8 mouse cellular contexts compared by ENCODE assay signal in genomic region chr4:131872672-131873292, GRCm38 (mm10). TPM values are rescaled to one million over a fixed set of nuclear protein-coding genes. Genes with fewer than 3 reads are reported as not detected.
A peak's percentile ranks its signal among the peaks of the same experiment; 100 is the strongest.
DNase-seq lines count a peak whose midpoint lies in the region; ATAC-seq and TF ChIP-seq lines count a peak whose summit lies in the region.

No protein-coding gene starts in this region.

- ATAC-seq in hindbrain, postnatal 0 days = peak; percentile 11
- peak; percentile 62 for ATAC-seq in midbrain, embryonic 16.5 days

- peak overlapping the region; percentile 47; the same call in 1 of the 2 replicates for H3K27ac ChIP-seq in spleen, adult 2 months (ENCODE audit: insufficient read depth, low read length)
- H3K27ac ChIP-seq in hindbrain, postnatal 0 days = peak overlapping the region; percentile 79
- H3K27ac ChIP-seq in midbrain, embryonic 16.5 days (ENCODE audit: low read length) = peak overlapping the region; percentile 78

- 3% methylated on average over 11 of the region's 11 CpGs for WGBS in spleen, adult 2 months
- WGBS in hindbrain, postnatal 0 days = 11% methylated on average over 11 of the region's 11 CpGs
- 10% methylated on average over 11 of the region's 11 CpGs for WGBS in midbrain, embryonic 16.5 days

- H3K27me3 ChIP-seq in spleen, adult 2 months (ENCODE audit: control insufficient read depth, insufficient read depth, low read length) = no peaks in the 10 kb centered on the region
- H3K27me3 ChIP-seq in hindbrain, postnatal 0 days (ENCODE audit: insufficient read depth, low read length) = no peaks in the 10 kb centered on the region
- H3K27me3 ChIP-seq in midbrain, embryonic 16.5 days (ENCODE audit: control insufficient read depth, insufficient read depth, low read depth, low read length) = no peaks in the 10 kb centered on the region

- DNase-seq in cerebellum, adult 9-10 months = peak; percentile 42
- DNase-seq in cerebellum, postnatal 4 days (ENCODE audit: low spot score in 2 of 2) = no peak
- no peak for DNase-seq in spleen, adult 2 months (ENCODE audit: low read depth in 1 of 2, low spot score in 2 of 2)
- no peak for DNase-seq in spleen, adult 18-20 months
- DNase-seq in hindbrain, postnatal 0 days (ENCODE audit: low spot score) = no peak
- no peak for DNase-seq in left cerebral cortex, adult 8-10 months (ENCODE audit: low spot score in 2 of 2)
- DNase-seq in ovary, postnatal 14 days (ENCODE audit: low spot score) = no peak

- H3K4me2 ChIP-seq in hindbrain, postnatal 0 days (ENCODE audit: low read depth, low read length) = peak overlapping the region; percentile 96
- H3K4me2 ChIP-seq in midbrain, embryonic 16.5 days (ENCODE audit: low read length) = peak overlapping the region; percentile 73

- H3K4me3 ChIP-seq in spleen, adult 2 months (ENCODE audit: extremely low read depth, insufficient read depth, insufficient read length) = peak overlapping the region; percentile 67
- peak overlapping the region; percentile 74 for H3K4me3 ChIP-seq in hindbrain, postnatal 0 days (ENCODE audit: low read length)
- H3K4me3 ChIP-seq in midbrain, embryonic 16.5 days (ENCODE audit: low read depth, low read length) = peak overlapping the region; percentile 97

- peak overlapping the region; percentile 90 for H3K9ac ChIP-seq in hindbrain, postnatal 0 days (replicated peaks; ENCODE audit: low read length)
- H3K9ac ChIP-seq in midbrain, embryonic 16.5 days (ENCODE audit: low read depth, low read length) = peak overlapping the region; percentile 70

- no peak for TF ChIP-seq CTCF in spleen, adult 2 months (IDR thresholded peaks at IDR 0.05; ENCODE audit: extremely low read depth, insufficient read depth, insufficient read length, insufficient replicate concordance)
- no peak for TF ChIP-seq CTCF in hindbrain, postnatal 0 days (IDR thresholded peaks at IDR 0.05; ENCODE audit: low read depth)

- TF ChIP-seq POLR2A in spleen, adult 2 months (IDR thresholded peaks at IDR 0.05; ENCODE audit: low read depth, low read length) = no peak

- H3K4me1 ChIP-seq in spleen, adult 2 months (ENCODE audit: control insufficient read depth, insufficient read depth, insufficient read length) = peaks cover 8% of the 10 kb centered on the region; the same call in 1 of the 2 replicates
- H3K4me1 ChIP-seq in hindbrain, postnatal 0 days (ENCODE audit: insufficient read depth, low read length) = peaks cover 15% of the 10 kb centered on the region
- peaks cover 30% of the 10 kb centered on the region for H3K4me1 ChIP-seq in midbrain, embryonic 16.5 days (ENCODE audit: control insufficient read depth, insufficient read depth, low read length)

- no peaks in the 10 kb centered on the region for H3K9me3 ChIP-seq in hindbrain, postnatal 0 days (ENCODE audit: low read length)
- no peaks in the 10 kb centered on the region for H3K9me3 ChIP-seq in midbrain, embryonic 16.5 days (replicated peaks; ENCODE audit: control insufficient read depth, low read length, poor library complexity, severe bottlenecking)

- H3K36me3 ChIP-seq in spleen, adult 2 months (ENCODE audit: control insufficient read depth, insufficient read depth, low read length) = no peaks in the 10 kb centered on the region
- H3K36me3 ChIP-seq in hindbrain, postnatal 0 days (ENCODE audit: insufficient read depth, low read length) = no peaks in the 10 kb centered on the region
- no peaks in the 10 kb centered on the region for H3K36me3 ChIP-seq in midbrain, embryonic 16.5 days (ENCODE audit: control insufficient read depth, insufficient read depth, low read length)

RNA-seq across cellular contexts. Expression of gene Srsf4, which starts 0.6 kb away (rescaled TPM):
- 28.8 and 31.9 TPM in 2 replicates for polyA plus RNA-seq in spleen, adult 2 months (2012; rRNA removed)
- 25.9 and 28.3 TPM in 2 replicates for total RNA-seq in hindbrain, postnatal 0 days (2014; rRNA removed)
- polyA plus RNA-seq in hindbrain, postnatal 0 days (2015; fragmentation: Nextera tagmentation; extraction: Ambion mirVana) = 76.0 and 86.0 TPM in 2 replicates
- 100 and 112 TPM in 2 replicates for polyA plus RNA-seq in midbrain, embryonic 16.5 days (2015; fragmentation: Nextera tagmentation; extraction: Ambion mirVana)
- total RNA-seq in left cerebral cortex, adult 8-10 months (2022) = 10 to 100 TPM; 59.8 to 68.7 (median 65.7) TPM

RNA-seq across cellular contexts. Expression of gene Mecr, which starts 29.5 kb away (rescaled TPM):
- 15.0 and 18.6 TPM in 2 replicates for polyA plus RNA-seq in spleen, adult 2 months (2012; rRNA removed)
- total RNA-seq in hindbrain, postnatal 0 days (2014; rRNA removed) = 21.5 and 30.8 TPM in 2 replicates
- polyA plus RNA-seq in hindbrain, postnatal 0 days (2015; fragmentation: Nextera tagmentation; extraction: Ambion mirVana) = 33.8 TPM in 2 replicates
- 37.2 and 43.0 TPM in 2 replicates for polyA plus RNA-seq in midbrain, embryonic 16.5 days (2015; fragmentation: Nextera tagmentation; extraction: Ambion mirVana)
- 10 to 100 TPM; 26.4 to 33.9 (median 31.3) TPM for total RNA-seq in left cerebral cortex, adult 8-10 months (2022)

RNA-seq across cellular contexts. Expression of gene Ptpru, which starts 34.7 kb away (rescaled TPM):
- polyA plus RNA-seq in spleen, adult 2 months (2012; rRNA removed) = 1.2 and 1.5 TPM in 2 replicates
- 31.2 and 35.9 TPM in 2 replicates for total RNA-seq in hindbrain, postnatal 0 days (2014; rRNA removed)
- 17.3 and 20.0 TPM in 2 replicates for polyA plus RNA-seq in hindbrain, postnatal 0 days (2015; fragmentation: Nextera tagmentation; extraction: Ambion mirVana)
- polyA plus RNA-seq in midbrain, embryonic 16.5 days (2015; fragmentation: Nextera tagmentation; extraction: Ambion mirVana) = 29.3 and 31.5 TPM in 2 replicates
- total RNA-seq in left cerebral cortex, adult 8-10 months (2022) = 10 to 100 TPM; 33.5 to 45.1 (median 43.5) TPM

RNA-seq across cellular contexts. Expression of gene Tmem200b, which starts 48.8 kb away (rescaled TPM):
- polyA plus RNA-seq in spleen, adult 2 months (2012; rRNA removed) = 11.4 and 17.3 TPM in 2 replicates
- 2.3 and 3.2 TPM in 2 replicates for total RNA-seq in hindbrain, postnatal 0 days (2014; rRNA removed)
- 0.48 and 0.64 TPM in 2 replicates for polyA plus RNA-seq in hindbrain, postnatal 0 days (2015; fragmentation: Nextera tagmentation; extraction: Ambion mirVana)
- 0.18 TPM in 1 of 2 replicates, not detected in the other for polyA plus RNA-seq in midbrain, embryonic 16.5 days (2015; fragmentation: Nextera tagmentation; extraction: Ambion mirVana)
- 10 to 100 TPM in 3 of 4 experiments, 1 to 10 TPM in 1; 9.5 to 11.6 (median 10.2) TPM for total RNA-seq in left cerebral cortex, adult 8-10 months (2022)
